Mouse (Mus musculus): Measurements from ENCODE around the gene Dusp2.
"Not testable (repeated sequence)": the region's sequence is repeated elsewhere in the genome, so short reads cannot be mapped to it uniquely, and the experiment has no call there.

Dusp2 gene

GRCm38 (mm10) chr2:127335767-127336496 is at the start of gene Dusp2:
Gene Dusp2 (plus strand): TSS chr2:127336159.
- DNase-seq (ENCODE audit: low read depth) = no peak

GRCm38 (mm10) chr2:127292250-127292649 is 43.7 kb upstream of the Dusp2 start:
- no peak for DNase-seq (ENCODE audit: low read depth)

DNA sequence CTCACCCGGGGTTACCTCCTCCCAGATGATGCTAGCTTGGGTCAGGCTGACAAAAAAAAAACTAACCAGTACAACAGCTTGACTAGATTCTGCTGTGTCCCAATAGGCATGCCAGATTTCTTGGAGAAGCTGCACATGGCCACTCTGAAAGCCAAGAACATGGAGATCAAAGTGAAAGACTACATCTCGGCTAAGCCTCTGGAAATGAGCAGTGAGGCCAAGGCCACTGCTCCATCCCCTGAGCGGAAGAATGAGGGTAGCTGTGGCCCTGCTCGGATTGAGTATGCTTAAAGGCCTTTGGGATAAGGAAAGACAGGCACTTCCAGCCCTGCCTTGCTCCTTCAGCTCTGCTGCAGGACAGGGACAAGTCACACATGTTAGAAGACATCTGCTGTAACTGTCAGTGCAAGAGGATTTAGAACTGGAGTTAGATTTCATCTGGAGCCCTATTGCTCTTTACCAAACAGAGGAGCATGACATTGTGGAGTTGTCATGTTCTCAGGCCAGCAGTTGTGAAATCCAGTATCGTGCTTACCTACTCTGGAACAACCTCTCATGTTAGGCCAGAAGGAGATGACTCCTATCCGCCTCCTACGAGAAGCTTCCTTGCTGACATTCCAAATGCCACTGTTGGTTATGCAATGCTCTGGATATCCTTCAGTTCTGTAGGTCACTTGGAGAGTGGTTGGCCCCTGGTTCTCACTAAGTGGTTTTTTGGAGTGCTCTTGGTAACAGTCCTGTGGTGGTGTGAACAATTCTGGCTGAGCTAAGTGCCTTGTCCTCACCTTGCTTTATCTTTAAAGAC is 38.8 kb upstream of the Dusp2 start:
- no peak for DNase-seq (ENCODE audit: low read depth)

DNA sequence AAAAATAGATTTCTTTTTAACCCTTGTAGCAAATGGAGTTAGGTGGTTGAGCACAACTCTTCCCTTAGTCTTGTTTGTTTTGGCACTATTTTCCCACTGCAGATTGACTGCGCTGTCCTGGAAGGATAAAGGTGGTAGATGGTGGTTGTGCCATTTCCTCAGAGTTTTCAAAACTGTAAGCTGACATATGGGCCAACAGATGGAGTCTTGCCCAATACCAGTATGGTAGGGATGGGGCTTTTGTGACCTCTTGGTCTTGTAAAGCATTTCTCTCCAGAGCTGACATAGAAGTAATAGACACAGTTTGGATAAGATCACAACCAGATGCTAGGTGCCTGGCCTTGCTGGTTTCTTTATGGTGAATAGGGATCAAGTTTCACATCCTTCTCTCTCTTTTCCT is 37.9 kb upstream of the Dusp2 start:
- DNase-seq (ENCODE audit: low read depth) = no peak

DNA sequence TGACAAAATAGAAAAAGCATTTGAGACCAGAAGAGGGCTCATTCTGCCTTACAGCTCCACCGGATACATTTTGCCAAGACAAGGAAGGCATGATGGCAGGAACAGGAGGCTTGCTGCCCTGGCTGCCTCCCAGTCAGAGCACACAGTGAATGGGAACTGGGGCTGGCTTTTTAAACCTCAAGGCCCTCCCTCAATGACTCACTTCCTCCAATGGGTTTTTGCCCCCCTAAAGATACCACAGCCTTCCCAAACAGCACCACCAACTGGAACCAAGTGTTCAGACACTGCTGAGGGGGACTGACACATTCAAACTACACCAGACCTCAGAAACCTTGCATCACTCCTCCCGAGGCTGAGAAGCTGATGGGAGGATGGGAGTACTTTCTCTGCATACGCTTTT is 35.3 kb upstream of the Dusp2 start:
- no peak for DNase-seq (ENCODE audit: low read depth)

DNA sequence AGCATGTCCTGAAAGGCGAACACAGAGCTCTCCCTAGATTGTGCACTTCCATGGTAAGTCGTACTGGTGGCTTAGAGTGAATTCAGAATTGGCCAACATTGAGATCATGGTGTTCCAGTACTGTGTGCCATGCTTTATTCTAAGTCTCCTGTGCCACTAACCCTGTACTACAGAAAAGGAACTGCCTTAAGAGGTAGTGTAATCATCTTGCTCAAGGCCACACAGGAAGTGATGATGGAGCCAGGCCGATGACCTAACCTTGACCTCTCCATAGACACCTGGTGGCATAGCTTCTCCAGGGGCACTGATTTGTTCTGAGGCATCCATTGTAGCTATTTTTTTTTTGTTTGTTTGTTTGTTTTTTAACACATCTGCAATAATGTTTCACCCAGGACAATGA is 34.1 kb upstream of the Dusp2 start:
- DNase-seq (ENCODE audit: low read depth) = no peak

DNA sequence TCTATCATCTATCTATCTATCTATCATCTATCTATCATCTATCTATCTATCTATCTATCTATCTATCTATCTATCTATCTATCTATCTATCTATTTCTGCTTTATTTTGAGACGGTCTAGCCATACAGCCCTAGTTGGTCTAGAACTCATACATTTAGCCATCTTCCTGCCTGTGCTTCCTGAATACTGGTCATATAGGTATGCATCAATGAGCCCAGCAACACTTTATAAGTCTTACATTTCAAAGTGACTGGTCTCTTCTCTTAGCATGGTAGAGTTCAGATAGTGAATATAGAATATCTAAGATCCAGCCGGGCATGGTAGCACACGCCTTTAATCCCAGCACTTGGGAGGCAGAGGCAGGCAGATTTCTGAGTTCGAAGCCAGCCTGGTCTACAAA is 31.8 kb upstream of the Dusp2 start:
- not testable (repeated sequence) for DNase-seq (ENCODE audit: low read depth)

DNA sequence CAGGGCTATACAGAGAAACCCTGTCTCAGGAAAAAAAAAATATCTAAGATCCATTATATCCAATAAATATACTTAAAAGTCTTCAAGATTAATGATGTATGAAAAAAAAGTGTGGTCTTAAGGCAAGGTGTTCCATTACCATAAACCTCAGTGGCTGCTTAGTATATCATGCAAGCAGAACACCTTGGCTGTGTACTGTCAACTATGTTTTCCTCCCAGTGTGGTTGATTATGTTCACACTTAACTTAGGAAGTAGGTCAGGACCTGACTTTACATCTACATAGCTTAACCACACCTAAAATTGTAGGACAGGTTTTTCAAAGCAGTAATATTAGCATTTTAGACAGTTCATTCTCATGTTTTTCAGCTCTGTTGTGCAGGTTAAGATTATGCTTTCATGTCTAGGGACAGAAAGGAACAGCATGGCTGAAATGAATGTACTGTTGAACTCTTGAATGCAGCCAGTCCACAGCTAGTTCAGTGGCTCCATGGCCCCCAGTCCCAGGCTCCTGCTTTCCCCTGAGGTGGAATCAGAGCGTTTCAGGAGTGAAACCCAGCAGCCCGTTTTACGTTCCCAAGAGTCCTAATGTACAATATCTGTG is 31.2 kb upstream of the Dusp2 start:
- no peak for DNase-seq (ENCODE audit: low read depth)

- no peak for DNase-seq (ENCODE audit: low read depth)
Observed at GRCm38 (mm10) chr2:127306123-127306522, 29.8 kb upstream of the Dusp2 start.

DNA sequence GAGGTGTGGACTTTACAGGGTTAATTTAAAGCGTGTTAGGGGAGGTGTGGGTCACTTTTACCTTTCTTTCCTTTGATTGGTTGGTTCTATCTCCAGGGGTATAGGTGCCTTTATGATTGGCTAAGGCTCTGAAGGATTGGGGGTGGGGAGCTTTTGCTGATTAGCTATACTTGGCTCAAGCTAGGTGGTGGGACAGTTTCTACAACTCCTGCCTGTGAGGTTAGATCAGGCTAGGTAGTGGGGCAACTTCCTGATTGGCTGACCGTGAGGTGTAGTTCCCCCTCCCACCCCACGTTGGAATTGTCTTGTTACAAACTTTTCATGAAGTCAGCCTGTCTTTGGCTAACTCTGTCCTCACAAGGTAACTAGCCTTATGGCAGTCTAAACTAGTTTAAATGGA is 28.8 kb upstream of the Dusp2 start:
- DNase-seq (ENCODE audit: low read depth) = no peak

GRCm38 (mm10) chr2:127308660-127309059 is 27.3 kb upstream of the Dusp2 start:
- DNase-seq (ENCODE audit: low read depth) = no peak

DNA sequence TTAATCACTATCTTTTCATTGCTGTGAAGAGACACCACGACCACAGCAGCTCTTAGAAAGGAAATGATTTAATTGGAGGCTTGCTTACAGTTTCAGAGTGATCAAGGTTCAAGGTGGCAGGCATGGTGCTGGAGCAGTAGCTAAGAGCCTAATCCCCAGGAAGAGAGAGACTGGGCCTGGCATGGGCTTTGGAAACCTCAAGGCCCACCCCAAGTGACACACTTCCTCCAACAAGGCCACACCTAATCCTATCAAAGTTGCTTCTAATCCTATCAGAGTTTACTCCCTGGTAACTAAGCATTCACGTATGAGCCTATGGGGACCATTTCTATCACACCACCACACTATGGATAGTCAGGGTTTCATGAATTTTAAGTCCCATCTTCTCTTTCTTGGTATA is 25.7 kb upstream of the Dusp2 start:
- DNase-seq (ENCODE audit: low read depth) = no peak

DNA sequence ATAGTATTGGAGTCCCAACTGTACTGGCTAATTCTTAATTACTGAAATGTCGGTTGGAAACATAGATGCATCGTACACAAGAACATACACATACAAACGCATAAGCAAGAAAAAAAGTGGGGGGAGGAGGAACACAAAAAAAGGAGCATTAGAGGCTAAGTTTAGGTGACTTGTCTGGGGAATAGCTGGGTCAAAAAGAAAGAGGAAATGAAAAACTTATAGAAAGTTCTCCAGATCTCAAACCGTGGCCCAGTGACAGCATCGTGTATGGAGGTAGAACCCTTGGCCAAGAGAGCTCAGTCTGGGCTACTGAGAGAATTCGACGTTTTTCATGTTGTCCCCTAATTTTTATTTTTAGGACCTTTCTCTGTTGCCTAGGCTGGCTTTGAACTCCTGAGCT is 25.3 kb upstream of the Dusp2 start:
- DNase-seq (ENCODE audit: low read depth) = no peak

GRCm38 (mm10) chr2:127311193-127311592 is 24.8 kb upstream of the Dusp2 start:
- DNase-seq (ENCODE audit: low read depth) = no peak

GRCm38 (mm10) chr2:127312801-127313200 is 23.2 kb upstream of the Dusp2 start:
- no peak for DNase-seq (ENCODE audit: low read depth)

- no peak for DNase-seq (ENCODE audit: low read depth)
Observed at GRCm38 (mm10) chr2:127313878-127314277, 22.1 kb upstream of the Dusp2 start.

DNA sequence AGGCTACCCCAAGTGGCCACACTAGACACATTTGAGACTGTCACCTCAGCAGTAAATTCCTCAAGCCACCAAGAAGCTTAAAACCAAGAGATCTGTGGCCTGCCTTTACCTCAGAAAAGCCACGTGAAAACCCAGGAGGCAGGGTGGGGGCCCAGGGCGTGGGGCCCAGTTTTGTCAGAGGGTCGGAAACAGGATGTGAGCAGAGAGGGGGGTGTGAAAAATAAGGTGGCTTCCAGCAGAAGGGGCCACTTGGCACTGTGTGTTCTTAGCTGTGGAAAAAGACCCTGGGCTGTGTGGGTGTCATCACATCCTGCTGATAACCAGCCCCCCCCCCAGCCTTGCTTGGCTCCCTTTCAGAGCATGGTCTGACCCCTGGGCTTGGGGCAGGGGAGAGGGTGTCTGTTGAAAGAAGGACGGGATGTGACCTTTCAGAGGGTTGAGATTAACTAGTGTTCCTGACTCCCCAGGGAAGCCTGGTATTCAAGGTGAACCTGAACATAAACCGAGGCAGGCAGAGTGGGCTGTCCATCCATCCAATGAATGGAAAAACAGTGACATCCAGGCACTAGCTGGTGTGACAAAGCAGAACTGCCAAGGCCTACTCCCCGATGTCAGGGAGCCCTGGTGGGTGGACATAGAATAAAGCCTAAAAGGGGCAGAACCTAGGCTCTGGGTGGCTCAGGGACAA is 21.3 kb upstream of the Dusp2 start:
- DNase-seq (ENCODE audit: low read depth) = no peak

- DNase-seq (ENCODE audit: low read depth) = no peak
Observed at GRCm38 (mm10) chr2:127315155-127315470, 20.8 kb upstream of the Dusp2 start.

GRCm38 (mm10) chr2:127316431-127316830 is 19.5 kb upstream of the Dusp2 start:
- DNase-seq (ENCODE audit: low read depth) = no peak

DNA sequence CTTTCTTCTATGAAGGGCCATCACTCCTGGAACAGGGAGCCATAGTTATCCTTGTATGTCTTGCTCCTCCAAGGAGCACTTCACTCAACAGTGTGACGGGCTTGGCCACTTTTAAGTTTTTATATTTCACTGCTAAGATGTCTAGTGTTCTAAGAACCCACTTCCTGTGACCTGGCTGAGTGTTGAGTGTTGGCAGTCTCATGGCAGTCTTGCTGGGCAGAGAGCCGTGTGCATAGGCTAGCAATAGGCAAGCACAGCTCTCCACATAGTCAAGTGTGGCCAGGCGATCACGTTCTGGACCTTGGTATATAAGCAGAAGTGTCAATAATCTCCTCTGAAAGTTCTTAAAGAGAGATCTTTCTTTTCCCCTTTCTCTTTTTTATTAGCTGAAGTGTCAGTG is 17.8 kb upstream of the Dusp2 start:
- no peak for DNase-seq (ENCODE audit: low read depth)

DNA sequence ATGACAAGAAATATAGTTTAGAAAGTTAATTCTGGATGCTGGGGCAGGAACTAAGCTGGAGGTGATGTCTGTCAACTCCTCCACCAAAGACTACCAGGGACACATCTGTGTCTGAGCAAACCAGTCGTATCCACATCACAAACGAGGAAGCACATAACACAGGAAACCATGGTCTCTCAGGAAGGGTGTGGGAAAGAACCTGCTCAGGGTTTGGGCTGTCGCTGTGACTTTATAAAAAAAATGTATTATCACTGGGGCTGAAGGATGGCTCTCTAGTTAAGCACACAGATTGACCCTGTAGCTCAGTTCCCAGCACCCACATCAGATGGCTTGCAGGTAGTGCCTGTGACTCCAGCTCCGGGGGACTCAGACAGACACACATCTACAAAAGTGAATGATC is 16.9 kb upstream of the Dusp2 start:
- no peak for DNase-seq (ENCODE audit: low read depth)

- DNase-seq (ENCODE audit: low read depth) = no peak
Observed at GRCm38 (mm10) chr2:127322671-127323285, 13.2 kb upstream of the Dusp2 start.

Measured in c-Kit-positive CD71-positive TER-119-negative erythroid progenitor cells, embryonic 14.5 days (primary cell).